Mouse (Mus musculus): Measurements from ENCODE around the gene Btbd2. TPM values are rescaled to one million over a fixed set of nuclear protein-coding genes. Genes with fewer than 3 reads are reported as not detected.
"Not testable (repeated sequence)": the region's sequence is repeated elsewhere in the genome, so short reads cannot be mapped to it uniquely, and the experiment has no call there.

The Btbd2 gene
- total RNA-seq, 2 experiments from 2014 or later = 89.6 to 91.0 TPM

GRCm38 (mm10) chr10:80620796-80621689 lies 35.8 kb downstream of the Btbd2 start:
- no peak for DNase-seq (ENCODE audit: extremely low spot score in 1 of 2, low spot score in 2 of 2)
- intact Hi-C loops (cut with DNase I) = no loop called here

- no peak for DNase-seq (ENCODE audit: extremely low spot score in 1 of 2, low spot score in 2 of 2)
- intact Hi-C loops (cut with DNase I) = no loop called here
These were observed 36.5 kb downstream of the Btbd2 start for GRCm38 (mm10) chr10:80620365-80620764.

GRCm38 (mm10) chr10:80619465-80620244 lies 37.2 kb downstream of the Btbd2 start:
- intact Hi-C loops (cut with DNase I) = no loop called here
- DNase-seq (ENCODE audit: extremely low spot score in 1 of 2, low spot score in 2 of 2) = no peak

GRCm38 (mm10) chr10:80618181-80618580 lies 38.7 kb downstream of the Btbd2 start:
- intact Hi-C loops (cut with DNase I) = no loop called here
- peak in 1 of 2 experiments; percentile 71 for DNase-seq (ENCODE audit: extremely low spot score in 1 of 2, low spot score in 2 of 2)

- intact Hi-C loops (cut with DNase I) = no loop called here
- DNase-seq (ENCODE audit: extremely low spot score in 1 of 2, low spot score in 2 of 2) = no peak
These were observed 42.5 kb downstream of the Btbd2 start for GRCm38 (mm10) chr10:80614351-80614750.

GRCm38 (mm10) chr10:80613821-80614220 lies 43.0 kb downstream of the Btbd2 start:
- no peak for DNase-seq (ENCODE audit: extremely low spot score in 1 of 2, low spot score in 2 of 2)
- intact Hi-C loops (cut with DNase I) = no loop called here

GRCm38 (mm10) chr10:80611905-80612304 lies 45.0 kb downstream of the Btbd2 start:
- DNase-seq (ENCODE audit: extremely low spot score in 1 of 2, low spot score in 2 of 2) = no peak
- intact Hi-C loops (cut with DNase I) = no loop called here

GRCm38 (mm10) chr10:80611024-80611423 lies 45.8 kb downstream of the Btbd2 start:
- intact Hi-C loops (cut with DNase I) = no loop called here
- DNase-seq (ENCODE audit: extremely low spot score in 1 of 2, low spot score in 2 of 2) = no peak

GRCm38 (mm10) chr10:80610116-80610785 lies 46.6 kb downstream of the Btbd2 start:
- DNase-seq (ENCODE audit: extremely low spot score in 1 of 2, low spot score in 2 of 2) = no peak
- intact Hi-C loops (cut with DNase I) = no loop called here

GRCm38 (mm10) chr10:80609269-80609924 lies 47.5 kb downstream of the Btbd2 start:
- intact Hi-C loops (cut with DNase I) = no loop called here
- DNase-seq (ENCODE audit: extremely low spot score in 1 of 2, low spot score in 2 of 2) = no peak

- intact Hi-C loops (cut with DNase I) = no loop called here
- DNase-seq (ENCODE audit: extremely low spot score in 1 of 2, low spot score in 2 of 2) = no peak
These were observed 48.4 kb downstream of the Btbd2 start for GRCm38 (mm10) chr10:80608435-80608834.

GRCm38 (mm10) chr10:80606737-80607350 lies 50.0 kb downstream of the Btbd2 start:
- intact Hi-C loops (cut with DNase I) = no loop called here
- DNase-seq (ENCODE audit: extremely low spot score in 1 of 2, low spot score in 2 of 2) = no peak

- DNase-seq (ENCODE audit: extremely low spot score in 1 of 2, low spot score in 2 of 2) = peak in 1 of 2 experiments; percentile 60
- intact Hi-C loops (cut with DNase I) = no loop called here
These were observed 50.6 kb downstream of the Btbd2 start for GRCm38 (mm10) chr10:80606306-80606705.

GRCm38 (mm10) chr10:80605721-80606120 lies 51.1 kb downstream of the Btbd2 start, which contains the start of gene Gm49322:
Gene Gm49322 (plus strand): TSS chr10:80606021.
- intact Hi-C loops (cut with DNase I); DNase-seq (ENCODE audit: extremely low spot score in 1 of 2, low spot score in 2 of 2): not testable (repeated sequence)

- intact Hi-C loops (cut with DNase I) = no loop called here
- DNase-seq (ENCODE audit: extremely low spot score in 1 of 2, low spot score in 2 of 2) = no peak
These were observed 51.9 kb downstream of the Btbd2 start for GRCm38 (mm10) chr10:80604988-80605387.

- DNase-seq (ENCODE audit: extremely low spot score in 1 of 2, low spot score in 2 of 2) = no peak
- intact Hi-C loops (cut with DNase I) = no loop called here
These were observed 52.8 kb downstream of the Btbd2 start for GRCm38 (mm10) chr10:80604001-80604509.

GRCm38 (mm10) chr10:80603364-80603763 lies 53.5 kb downstream of the Btbd2 start:
- intact Hi-C loops (cut with DNase I) = no loop called here
- no peak for DNase-seq (ENCODE audit: extremely low spot score in 1 of 2, low spot score in 2 of 2)

- DNase-seq (ENCODE audit: extremely low spot score in 1 of 2, low spot score in 2 of 2) = peak; percentile 92 to 97
- intact Hi-C loops (cut with DNase I) = no loop called here
These were observed 54.1 kb downstream of the Btbd2 start, which contains the start of the genes Scamp4 and Adat3 for GRCm38 (mm10) chr10:80602698-80603325. Gene Scamp4 (plus strand): TSS chr10:80602872. Gene Adat3 (plus strand): TSS chr10:80602880.

Data from left cerebral cortex, postnatal 10 days (tissue).